ENCODE assay signal across 21 mouse cellular contexts in genomic region chr14:44984106-44984505, GRCm38 (mm10). TPM values are rescaled to one million over a fixed set of nuclear protein-coding genes. Genes with fewer than 3 reads are reported as not detected.
DNase-seq lines count a peak whose midpoint lies in the region; TF ChIP-seq lines count a peak whose summit lies in the region.
"Had no signal": no experiment of that assay in that cellular context is flagged by ENCODE, and none has a peak within 500 bp of the region (broad histone marks: within the 10 kb centered on the region; RNA-seq: fewer than 3 reads in every experiment).

No protein-coding gene starts in this region.

- H3K27me3 ChIP-seq in ES-Bruce4 (ENCODE audit: control insufficient read depth, insufficient read depth, low read length, poor library complexity, severe bottlenecking), result no peaks in the 10 kb centered on the region
- H3K27me3 ChIP-seq: CH12.LX; forebrain, embryonic 15.5 days had no signal

- in situ Hi-C loops in ES-E14 (cut with MboI; ENCODE audit: low sequenced_read_pairs in 2 of 2, unreplicated experiment in 2 of 2), result loop anchor here in 1 of 2 experiments (25.0 kb wide), 1 partner anchor 453 kb away; no protein-coding TSS in a partner anchor

- H3K9me3 ChIP-seq in ES-Bruce4 (replicated peaks; ENCODE audit: control insufficient read depth, insufficient read depth, low read length, poor library complexity, severe bottlenecking), result no peaks in the 10 kb centered on the region
- no peaks in the 10 kb centered on the region for H3K9me3 ChIP-seq in ES-E14 (ENCODE audit: control insufficient read depth, insufficient read depth, low read depth, low read length)
- H3K9me3 ChIP-seq: embryonic facial prominence, embryonic 10.5 days; embryonic facial prominence, embryonic 12.5 days; forebrain, embryonic 13.5 days; forebrain, embryonic 15.5 days had no signal

- no peak for TF ChIP-seq CTCF in ES-Bruce4 (IDR thresholded peaks at IDR 0.05; ENCODE audit: low read depth, low read length)
- no peak for TF ChIP-seq CTCF in lung, adult 2 months (IDR thresholded peaks at IDR 0.05; ENCODE audit: insufficient read depth, low read length)
- TF ChIP-seq CTCF in left cerebral cortex, adult 2 months (IDR thresholded peaks at IDR 0.05), result no peak

- TF ChIP-seq POLR2A in ES-Bruce4 (IDR thresholded peaks at IDR 0.05; ENCODE audit: insufficient read depth, low read length), result no peak
- TF ChIP-seq POLR2A in lung, adult 2 months (IDR thresholded peaks at IDR 0.05; ENCODE audit: borderline replicate concordance, extremely low read depth, low read depth, low read length), result no peak

- intact Hi-C loops in left cerebral cortex, adult 2 months (cut with DNase I), result no loop called here

- H3K36me3 ChIP-seq in ES-Bruce4 (ENCODE audit: control insufficient read depth, insufficient read depth, low read length, poor library complexity, severe bottlenecking) (no peaks in the 10 kb centered on the region), ES-E14 (ENCODE audit: control insufficient read depth, insufficient read depth, low read length, poor library complexity, severe bottlenecking) (no peaks in the 10 kb centered on the region)
- H3K36me3 ChIP-seq: embryonic facial prominence, embryonic 10.5 days; embryonic facial prominence, embryonic 12.5 days; forebrain, embryonic 15.5 days had no signal

- 51% methylated on average over 9 of the region's 9 CpGs for WGBS in lung, adult 2 months

- DNase-seq in ES-E14 (ENCODE audit: low read depth, low spot score), result peak; percentile 43
- DNase-seq in WW6 (ENCODE audit: low read depth, low spot score), result peak; percentile 16
- no peak for DNase-seq in lung, adult 2 months
- DNase-seq in layer of hippocampus, adult 11-12 months (ENCODE audit: low spot score), result no peak
- DNase-seq in left cerebral cortex, adult 2 months (ENCODE audit: extremely low spot score in 1 of 2, low spot score in 2 of 2), result no peak
- DNase-seq: adrenal gland, adult 8-10 months; adrenal gland, postnatal 25 days; B cell, adult 2 months; cerebellum, adult 11-12 months; cerebellum, adult 2 months; cerebellum, adult 9-10 months; cerebellum, postnatal 10 days; cerebellum, postnatal 25 days; forebrain, postnatal 0 days had no signal

- H3K4me3 ChIP-seq in ES-Bruce4 (ENCODE audit: low read depth, low read length) (no peak overlapping the region), ES-E14 (ENCODE audit: insufficient read depth in 1 of 2, low read depth in 1 of 2, low read length in 2 of 2, poor library complexity in 1 of 2, severe bottlenecking in 1 of 2) (no peak overlapping the region)
- H3K4me3 ChIP-seq in lung, adult 2 months (replicated peaks; ENCODE audit: extremely low read depth, low read depth, low read length), result no peak overlapping the region
- no peak overlapping the region for H3K4me3 ChIP-seq in left cerebral cortex, adult 2 months
- H3K4me3 ChIP-seq: embryonic facial prominence, embryonic 10.5 days; embryonic facial prominence, embryonic 12.5 days; forebrain, embryonic 13.5 days; forebrain, embryonic 15.5 days had no signal

- TF ChIP-seq EP300 in ES-Bruce4 (IDR thresholded peaks at IDR 0.05; ENCODE audit: insufficient read depth, low read depth, low read length), result 0 out of 2 replicates have a peak, but pooled peaks have one; percentile 42

- H3K4me1 ChIP-seq in ES-Bruce4 (ENCODE audit: control insufficient read depth, insufficient read depth, low read length) (peaks cover 2% of the 10 kb centered on the region), ES-E14 (ENCODE audit: control insufficient read depth in 2 of 2, insufficient read depth in 2 of 2, low read length in 2 of 2, poor library complexity in 1 of 2) (peaks cover 5 to 12% of the 10 kb centered on the region in 2 experiments; a peak in 2 of 4 replicates)
- no peaks in the 10 kb centered on the region for H3K4me1 ChIP-seq in lung, adult 2 months (ENCODE audit: control insufficient read depth, insufficient read depth, low read length)

- H3K27ac ChIP-seq in ES-Bruce4 (ENCODE audit: insufficient read depth, low read length), result no peak overlapping the region
- no peak overlapping the region for H3K27ac ChIP-seq in ES-E14 (ENCODE audit: insufficient read depth, low read depth, low read length, poor library complexity, severe bottlenecking)
- H3K27ac ChIP-seq in left cerebral cortex, adult 2 months, result no peak overlapping the region
- H3K27ac ChIP-seq: embryonic facial prominence, embryonic 10.5 days; embryonic facial prominence, embryonic 12.5 days; forebrain, embryonic 13.5 days; forebrain, embryonic 15.5 days had no signal

- H3K9ac ChIP-seq in ES-Bruce4 (ENCODE audit: low read depth, poor library complexity, severe bottlenecking) (no peak overlapping the region), ES-E14 (ENCODE audit: insufficient read depth, low read depth, low read length, poor library complexity, severe bottlenecking) (no peak overlapping the region)
- H3K9ac ChIP-seq: embryonic facial prominence, embryonic 12.5 days; forebrain, embryonic 13.5 days; forebrain, embryonic 15.5 days; forebrain, postnatal 0 days had no signal

TF ChIP-seq in ES-E14, 5 proteins besides CTCF, POLR2A, EP300 and RAD21:
- peak; percentile 56; the same call in 1 of the 2 replicates for TF ChIP-seq ZNF384 (IDR thresholded peaks at IDR 0.05; ENCODE audit: low read depth, low read length)
- TF ChIP-seq ZC3H11A (IDR thresholded peaks at IDR 0.05; ENCODE audit: borderline replicate concordance, low read depth, low read length), result no peak

RNA-seq across cellular contexts. Expression of gene Ptger2, which starts 3.9 kb away (rescaled TPM):
- not detected in 2 replicates for polyA plus RNA-seq in ES-Bruce4 (2011; ENCODE audit: insufficient read depth, insufficient read length, low read depth, missing spikeins)
- total RNA-seq in ES-E14 (2012; rRNA removed), result 0.18 and 0.74 TPM in 2 replicates
- 6.8 and 7.1 TPM in 2 replicates for polyA plus RNA-seq in lung, adult 2 months (2012; rRNA removed)
- total RNA-seq in left cerebral cortex, adult 2 months (2021), result under 1 TPM; 0.19 to 0.45 TPM
- total RNA-seq: CH12.LX, MEL had no signal

Comparison
In these comparisons a context has a peak if more than half of its experiments do, and no peak if none do; other contexts are left out.
1. DNase-seq: peak in ES-E14 (single experiment) and WW6 (single experiment); none in lung, adult 2 months (single experiment), layer of hippocampus, adult 11-12 months (single experiment) and left cerebral cortex, adult 2 months (0 of 2).